Mouse (Mus musculus) forebrain, embryonic 16.5 days (tissue): ENCODE measurements around the gene Camk2n1. TPM values are rescaled to one million over a fixed set of nuclear protein-coding genes. Genes with fewer than 3 reads are reported as not detected.
A peak's percentile ranks its signal among the peaks of the same experiment; 100 is the strongest.

Experiments
- ATAC-seq: fragments of 200-750 bp; cut with Nextera tagmentation; 2 replicates; pipeline ENCODE4 v1.8.0; 2017; ENCODE audit warnings: mild to moderate bottlenecking, moderate library complexity
- H3K27ac ChIP-seq: fragments of 300-500 bp; sonication (generic); 2 replicates; pipeline ENCODE4 v1.5.1; 2014; ENCODE audit warnings: low read length, control low read depth
- H3K27me3 ChIP-seq: fragments of 300-500 bp; sonication (generic); replicated peaks from 2 replicates; pipeline ENCODE4 v1.6.1; 2014; ENCODE audit warnings: low read length; ENCODE audit not compliant: control insufficient read depth, insufficient read depth
- H3K36me3 ChIP-seq: fragments of 300-500 bp; sonication (generic); 2 replicates; pipeline ENCODE4 v1.6.1; 2014; ENCODE audit not compliant: control insufficient read depth, insufficient read depth
- H3K4me1 ChIP-seq: fragments of 300-500 bp; sonication (generic); replicated peaks from 2 replicates; pipeline ENCODE4 v1.6.1; 2014; ENCODE audit warnings: low read length; ENCODE audit not compliant: control insufficient read depth, insufficient read depth
- H3K4me2 ChIP-seq: fragments of 300-500 bp; sonication (generic); 2 replicates; pipeline ENCODE4 v1.6.1; 2014; ENCODE audit warnings: mild to moderate bottlenecking, low read length, control low read depth
- H3K4me3 ChIP-seq: fragments of 300-500 bp; sonication (generic); replicated peaks from 2 replicates; pipeline ENCODE4 v1.5.1; 2014; ENCODE audit warnings: mild to moderate bottlenecking, low read length, control low read depth
- H3K9ac ChIP-seq: fragments of 300-500 bp; sonication (generic); replicated peaks from 2 replicates; pipeline ENCODE4 v1.6.1; 2014; ENCODE audit warnings: low read depth, low read length, control low read depth
- H3K9me3 ChIP-seq: fragments of 300-500 bp; sonication (generic); 2 replicates; pipeline ENCODE4 v1.6.1; 2016; ENCODE audit warnings: low read length; ENCODE audit not compliant: control insufficient read depth
- WGBS: fragments of 180-500 bp; shearing (Covaris S2); extraction: QIAGEN DNeasy Blood & Tissue Kit; methylation state at CpG from one replicate; pipeline ENCODE4 v1.1.7; 2014; 5-methylcytosine and 5-hydroxymethylcytosine counted together
- polyA plus RNA-seq: library from polyadenylated mRNA; unstranded; fragments of >200 nt; fragmentation: Nextera tagmentation; extraction: Ambion mirVana; gene quantifications from 2 replicates; pipeline ENCODE4 v1.2.1, GENCODE M21; 2015

Camk2n1 gene
- polyA plus RNA-seq, 1 experiment from 2014 or later: 10.2 TPM

DNA sequence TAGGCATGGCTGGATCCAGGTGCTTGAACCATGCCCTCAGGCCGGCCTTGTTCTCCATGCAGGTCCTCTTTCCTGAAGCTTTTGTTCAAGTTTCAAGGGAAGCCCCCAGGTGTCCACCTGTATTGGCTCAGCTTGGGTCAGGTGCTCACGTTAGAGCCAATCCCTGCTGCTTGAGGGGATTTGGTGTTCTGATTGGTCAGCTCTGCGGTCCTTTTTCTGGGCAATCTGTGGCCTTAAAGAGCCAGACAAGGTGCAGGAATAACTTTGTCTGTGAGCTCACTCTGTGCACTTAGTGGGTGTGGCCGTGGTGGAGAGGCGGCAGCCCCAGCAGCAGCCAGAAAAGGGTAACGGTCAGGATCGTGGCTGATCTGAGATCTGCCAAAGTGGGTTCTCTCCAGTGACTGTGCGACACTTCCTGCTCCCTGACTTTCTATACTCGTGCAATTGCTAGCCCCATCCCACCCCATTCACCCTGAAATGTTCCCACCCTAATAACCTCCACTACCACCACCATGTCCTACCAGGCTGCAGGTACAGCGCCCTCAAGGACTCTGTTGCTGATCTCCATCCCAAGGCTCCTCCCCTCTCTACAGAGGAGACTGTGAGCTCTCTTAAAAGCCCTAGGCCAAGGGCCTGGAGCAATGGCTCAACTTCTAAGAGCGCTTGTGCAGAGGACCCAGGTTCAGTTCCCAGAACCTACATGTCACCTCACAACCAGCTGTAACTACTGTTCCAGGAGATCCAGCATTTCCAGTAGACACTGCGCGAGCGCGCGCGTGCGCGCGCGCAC, 45.9 kb downstream of the Camk2n1 start:
- Histone ChIP-seq H3K9ac (no peak overlapping the region), H3K4me2 (no peak overlapping the region), H3K4me3 (no peak overlapping the region), H3K36me3 (no peaks in the 10 kb centered on the region), H3K9me3 (no peaks in the 10 kb centered on the region), H3K4me1 (peaks cover 33% of the 10 kb centered on the region), H3K27me3 (no peaks in the 10 kb centered on the region), H3K27ac (no peak overlapping the region)
- WGBS: 88% methylated on average over 21 of the region's 21 CpGs
- ATAC-seq: no peak

DNA sequence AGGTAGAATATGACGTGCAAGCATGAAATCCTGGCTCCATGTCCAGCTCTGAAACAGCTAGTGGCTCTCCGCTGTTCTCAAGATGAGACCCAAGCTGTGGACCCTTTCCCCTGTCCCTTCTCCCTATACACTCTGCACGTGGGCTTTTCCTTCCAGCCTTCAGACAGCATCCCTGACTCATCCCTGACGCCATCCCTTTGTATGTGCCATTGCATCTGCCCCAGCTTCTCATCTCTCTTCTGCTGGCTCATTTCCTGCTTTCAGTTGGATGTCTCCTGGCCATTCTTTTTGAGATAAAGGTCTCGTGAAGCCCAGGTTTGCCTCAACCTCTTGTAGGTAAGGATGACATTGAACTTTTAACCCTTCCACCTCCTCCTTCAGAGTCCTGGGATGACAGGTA, 46.9 kb downstream of the Camk2n1 start:
- H3K27ac ChIP-seq: no peak overlapping the region
- H3K9ac ChIP-seq: no peak overlapping the region
- no peak overlapping the region for H3K4me2 ChIP-seq
- no peak for ATAC-seq
- no peaks in the 10 kb centered on the region for H3K9me3 ChIP-seq
- no peaks in the 10 kb centered on the region for H3K27me3 ChIP-seq
- H3K36me3 ChIP-seq: no peaks in the 10 kb centered on the region
- H3K4me3 ChIP-seq: no peak overlapping the region
- peaks cover 28% of the 10 kb centered on the region for H3K4me1 ChIP-seq
- WGBS: 81% methylated on average over 5 of the region's 5 CpGs

DNA sequence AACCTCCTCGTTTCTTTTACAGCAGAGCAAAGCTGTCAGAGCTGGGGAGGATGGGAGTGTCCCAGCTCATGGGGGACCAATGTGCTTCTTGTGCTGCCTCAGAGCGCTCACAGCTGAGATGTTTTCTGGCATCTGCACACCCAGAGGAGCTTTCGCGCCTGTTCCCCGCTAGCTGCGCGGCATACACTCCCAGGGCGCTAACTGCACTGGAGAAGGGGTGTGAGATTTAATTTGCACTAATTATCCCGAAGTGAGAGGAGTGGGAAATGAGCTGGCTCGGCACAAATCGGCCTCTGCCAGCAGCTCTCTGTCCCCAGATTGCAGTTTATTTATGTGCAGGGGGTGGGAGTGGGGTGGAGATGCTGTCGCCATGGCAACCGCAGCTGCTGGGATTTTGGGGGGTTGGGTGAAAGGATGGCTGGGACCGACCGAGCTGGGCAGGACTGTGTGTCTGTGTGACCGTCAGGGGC, 50.6 kb downstream of the Camk2n1 start:
- peaks cover 28% of the 10 kb centered on the region for H3K4me1 ChIP-seq
- WGBS: 2% methylated on average over 16 of the region's 16 CpGs
- peak overlapping the region; percentile 26 for H3K4me3 ChIP-seq
- peak overlapping the region; percentile 49 for H3K4me2 ChIP-seq
- peak overlapping the region; percentile 42 for H3K9ac ChIP-seq
- H3K27ac ChIP-seq: peak overlapping the region; percentile 84
- H3K9me3 ChIP-seq: no peaks in the 10 kb centered on the region
- peak; percentile 95 for ATAC-seq
- H3K36me3 ChIP-seq: no peaks in the 10 kb centered on the region
- H3K27me3 ChIP-seq: no peaks in the 10 kb centered on the region

DNA sequence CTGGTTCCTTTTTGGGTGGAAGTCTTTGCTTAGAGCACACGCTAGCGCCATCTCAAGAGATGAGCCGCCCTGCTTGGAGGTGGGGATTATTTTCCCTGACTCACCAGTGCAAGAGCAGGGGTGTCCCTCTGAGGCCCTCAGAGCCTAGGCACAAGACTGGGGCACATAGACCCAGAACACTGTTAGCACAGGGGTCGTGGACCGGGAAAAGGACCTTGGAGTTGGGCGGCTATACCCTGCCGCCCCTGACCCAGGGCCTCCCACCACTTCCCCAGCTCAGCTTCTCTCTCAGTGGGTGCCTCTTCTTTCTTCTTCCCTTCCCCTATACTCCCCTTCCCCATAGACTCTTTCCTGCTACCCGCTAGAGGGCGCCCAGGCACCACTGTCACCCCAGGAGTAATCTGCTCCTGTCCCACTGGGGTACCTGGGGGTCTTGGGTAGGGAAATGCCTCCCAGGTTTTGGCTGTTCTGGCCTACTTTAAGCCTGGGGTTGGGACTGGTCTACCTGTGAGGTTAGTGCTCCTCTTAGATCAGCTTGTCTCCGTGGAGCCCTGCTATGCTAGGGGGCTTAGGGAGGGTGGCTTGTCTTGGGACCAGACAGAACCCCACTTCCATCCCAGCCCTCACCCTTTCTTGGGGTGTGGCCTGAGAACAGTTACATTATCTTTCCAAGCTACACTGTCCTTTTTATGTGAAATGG, 51.2 kb downstream of the Camk2n1 start:
- no peaks in the 10 kb centered on the region for H3K9me3 ChIP-seq
- 5% methylated on average over 10 of the region's 10 CpGs for WGBS
- ATAC-seq: peak; percentile 51
- H3K36me3 ChIP-seq: no peaks in the 10 kb centered on the region
- peak overlapping the region; percentile 49 for H3K4me2 ChIP-seq
- peaks cover 28% of the 10 kb centered on the region for H3K4me1 ChIP-seq
- H3K27me3 ChIP-seq: no peaks in the 10 kb centered on the region
- peak overlapping the region; percentile 84 for H3K27ac ChIP-seq
- peak overlapping the region; percentile 26 for H3K4me3 ChIP-seq
- peak overlapping the region; percentile 42 for H3K9ac ChIP-seq

DNA sequence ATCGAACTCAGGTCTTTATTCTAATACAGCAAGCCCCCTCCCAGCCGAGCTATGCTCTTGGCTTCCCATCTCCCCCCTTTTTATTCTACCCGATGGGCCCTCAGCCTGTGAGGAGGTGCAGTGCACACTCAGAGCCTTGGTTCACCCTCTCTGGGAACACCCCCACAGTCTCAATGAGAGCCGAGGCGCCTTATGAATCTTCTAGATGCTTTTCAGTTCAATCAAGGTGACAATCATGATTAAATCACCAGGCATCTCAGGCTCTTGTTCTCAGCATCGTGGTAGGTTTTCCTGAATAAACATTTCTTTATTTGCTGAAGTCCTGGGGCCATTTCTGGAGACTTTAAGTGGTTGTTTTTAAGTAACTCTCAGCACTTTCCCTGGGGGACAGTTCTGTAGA, 53.8 kb downstream of the Camk2n1 start:
- ATAC-seq: no peak
- 60% methylated on average over 6 of the region's 6 CpGs for WGBS

More for the DNA sequence above, 53.8 kb downstream of the Camk2n1 start:
- Histone ChIP-seq H3K9ac (no peak overlapping the region), H3K27ac (no peak overlapping the region), H3K36me3 (no peaks in the 10 kb centered on the region), H3K4me2 (no peak overlapping the region), H3K9me3 (no peaks in the 10 kb centered on the region), H3K4me1 (peaks cover 28% of the 10 kb centered on the region), H3K27me3 (no peaks in the 10 kb centered on the region), H3K4me3 (no peak overlapping the region)

Other genes with a start within 250 kb of the Camk2n1 start
- gene Hp1bp3, start 238.0 kb upstream of the Camk2n1 start, polyA plus RNA-seq: 233 and 263 TPM in 2 replicates
- 6.1 and 9.8 TPM in 2 replicates for gene Sh2d5, start 203.9 kb upstream of the Camk2n1 start, polyA plus RNA-seq
- 0.98 and 2.2 TPM in 2 replicates for gene Kif17, start 203.9 kb upstream of the Camk2n1 start, polyA plus RNA-seq
- 184 and 190 TPM in 2 replicates for gene Ddost, start 149.6 kb upstream of the Camk2n1 start, polyA plus RNA-seq
- gene Pink1, start 128.0 kb upstream of the Camk2n1 start, polyA plus RNA-seq: 91.0 and 92.8 TPM in 2 replicates
- gene Cda, start 86.3 kb upstream of the Camk2n1 start, polyA plus RNA-seq: 1.0 and 1.1 TPM in 2 replicates
- 7.7 and 8.4 TPM in 2 replicates for gene Fam43b, start 57.8 kb upstream of the Camk2n1 start, polyA plus RNA-seq
- gene Mul1, start 19.6 kb upstream of the Camk2n1 start, polyA plus RNA-seq: 18.4 and 20.2 TPM in 2 replicates
- gene Vwa5b1, start 181.6 kb downstream of the Camk2n1 start, polyA plus RNA-seq: 0.72 and 0.79 TPM in 2 replicates